Mouse (Mus musculus): Measurements from ENCODE around the gene Vdr.

DNA sequence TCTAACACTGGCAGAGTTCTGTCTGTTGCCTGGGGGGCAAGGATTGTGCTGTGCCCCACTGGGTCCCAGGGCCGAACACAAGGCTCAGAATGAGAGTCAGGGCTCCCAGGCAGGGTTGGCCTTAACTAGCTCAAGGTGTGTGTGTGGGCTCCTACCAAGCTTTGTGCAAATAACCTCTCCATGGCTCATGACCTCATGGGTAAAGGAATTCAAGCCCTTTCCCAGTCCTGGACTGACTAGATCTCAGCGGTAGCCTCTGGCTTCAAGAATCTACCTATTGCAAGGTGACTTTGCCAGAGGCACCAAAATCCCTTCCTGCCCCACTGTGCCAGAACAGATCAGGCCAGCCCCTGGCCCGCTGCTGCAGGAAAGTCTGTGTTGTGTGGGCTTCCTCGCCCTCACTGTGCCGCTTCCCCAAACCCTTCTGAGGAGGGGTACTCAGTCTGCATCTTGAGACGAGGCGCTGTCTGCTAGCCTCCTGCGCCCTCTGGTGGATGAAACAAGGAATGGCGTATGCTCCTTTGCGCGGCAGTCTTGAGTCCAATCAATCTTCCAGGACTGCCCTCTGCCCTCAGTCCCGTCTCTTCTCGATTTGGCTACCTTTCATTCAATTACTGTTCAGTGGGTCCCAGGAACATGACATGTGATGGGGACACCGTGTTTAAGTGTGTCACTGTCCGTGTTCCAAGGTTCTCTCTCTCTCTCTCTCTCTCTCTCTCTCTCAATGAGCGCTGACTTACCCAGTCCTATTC, 41.9 kb upstream of the Vdr start:
- TF ChIP-seq GATA1 (IDR thresholded peaks at IDR 0.05; ENCODE audit: borderline replicate concordance, low read length) (no peak), FLI1 (IDR thresholded peaks at IDR 0.05; ENCODE audit: low read length) (no peak)

Data from megakaryocyte, embryonic 14.5 days (primary cell).